Mouse (Mus musculus): Measurements from ENCODE around the gene Tmem63a.
A peak's percentile ranks its signal among the peaks of the same experiment; 100 is the strongest.
"Not testable (repeated sequence)": the region's sequence is repeated elsewhere in the genome, so short reads cannot be mapped to it uniquely, and the experiment has no call there.

Tmem63a gene

GRCm38 (mm10) chr1:180926286-180926685 is 15.9 kb upstream of the Tmem63a start:
- DNase-seq (ENCODE audit: low spot score) = no peak

- no peak for DNase-seq (ENCODE audit: low spot score)
Measured at GRCm38 (mm10) chr1:180929599-180929998, 12.5 kb upstream of the Tmem63a start.

- DNase-seq (ENCODE audit: low spot score) = no peak
Measured at GRCm38 (mm10) chr1:180931106-180931505, 11.0 kb upstream of the Tmem63a start.

- no peak for DNase-seq (ENCODE audit: low spot score)
Measured at GRCm38 (mm10) chr1:180933659-180934058, 8.5 kb upstream of the Tmem63a start.

GRCm38 (mm10) chr1:180934467-180935419 is 7.4 kb upstream of the Tmem63a start, which contains the start of gene Lefty1:
TSS of gene Lefty1 (plus strand) at chr1:180935022.
- DNase-seq (ENCODE audit: low spot score) = no peak

- peak; percentile 53 for DNase-seq (ENCODE audit: low spot score)
Measured at GRCm38 (mm10) chr1:180936610-180937398, 5.3 kb upstream of the Tmem63a start.

GRCm38 (mm10) chr1:180937631-180938030 is 4.5 kb upstream of the Tmem63a start:
- DNase-seq (ENCODE audit: low spot score) = not testable (repeated sequence)

- not testable (repeated sequence) for DNase-seq (ENCODE audit: low spot score)
Measured at GRCm38 (mm10) chr1:180938781-180939180, 3.4 kb upstream of the Tmem63a start.

- no peak for DNase-seq (ENCODE audit: low spot score)
Measured at GRCm38 (mm10) chr1:180940776-180941460, 1.2 kb upstream of the Tmem63a start.

GRCm38 (mm10) chr1:180941726-180942125 is 418 bp upstream of the Tmem63a start:
- DNase-seq (ENCODE audit: low spot score) = no peak

- DNase-seq (ENCODE audit: low spot score) = no peak
Measured at GRCm38 (mm10) chr1:180943032-180943644, 994 bp downstream of the Tmem63a start.

- DNase-seq (ENCODE audit: low spot score) = no peak
Measured at GRCm38 (mm10) chr1:180943896-180944295, 1.8 kb downstream of the Tmem63a start.

GRCm38 (mm10) chr1:180944553-180944952 is 2.4 kb downstream of the Tmem63a start:
- DNase-seq (ENCODE audit: low spot score) = peak; percentile 40

GRCm38 (mm10) chr1:180945001-180945980 is 3.1 kb downstream of the Tmem63a start:
- peak; percentile 66 for DNase-seq (ENCODE audit: low spot score)

- DNase-seq (ENCODE audit: low spot score) = no peak
Measured at GRCm38 (mm10) chr1:180946448-180946847, 4.3 kb downstream of the Tmem63a start.

GRCm38 (mm10) chr1:180952085-180952746 is 10.1 kb downstream of the Tmem63a start:
- DNase-seq (ENCODE audit: low spot score) = peak; percentile 81

GRCm38 (mm10) chr1:180952808-180953207 is 10.7 kb downstream of the Tmem63a start:
- no peak for DNase-seq (ENCODE audit: low spot score)

- no peak for DNase-seq (ENCODE audit: low spot score)
Measured at GRCm38 (mm10) chr1:180956401-180956800, 14.3 kb downstream of the Tmem63a start.

- DNase-seq (ENCODE audit: low spot score) = peak; percentile 69
Measured at GRCm38 (mm10) chr1:180956973-180957381, 14.8 kb downstream of the Tmem63a start.

- no peak for DNase-seq (ENCODE audit: low spot score)
Measured at GRCm38 (mm10) chr1:180957989-180958388, 15.8 kb downstream of the Tmem63a start.

Measured in lung, postnatal 25 days (tissue).